Mouse (Mus musculus) inflammation-experienced regulatory T-cells (primary cell): ENCODE data around the gene Olfr686. TPM values are rescaled to one million over a fixed set of nuclear protein-coding genes. Genes with fewer than 3 reads are reported as not detected.

Experiments used
- polyA plus RNA-seq, 2 experiments: library from polyadenylated mRNA; unstranded; fragments of 100-300 nt; shearing (Covaris generic); gene quantifications; one replicate each; pipeline ENCODE4 v1.2.1; 2017

Olfr686 gene
- not detected for polyA plus RNA-seq

GRCm38 (mm10) chr7:105207385-105207784, at the start of gene Olfr686:
Gene Olfr686, minus strand, starts transcription at chr7:105207485.

DNA sequence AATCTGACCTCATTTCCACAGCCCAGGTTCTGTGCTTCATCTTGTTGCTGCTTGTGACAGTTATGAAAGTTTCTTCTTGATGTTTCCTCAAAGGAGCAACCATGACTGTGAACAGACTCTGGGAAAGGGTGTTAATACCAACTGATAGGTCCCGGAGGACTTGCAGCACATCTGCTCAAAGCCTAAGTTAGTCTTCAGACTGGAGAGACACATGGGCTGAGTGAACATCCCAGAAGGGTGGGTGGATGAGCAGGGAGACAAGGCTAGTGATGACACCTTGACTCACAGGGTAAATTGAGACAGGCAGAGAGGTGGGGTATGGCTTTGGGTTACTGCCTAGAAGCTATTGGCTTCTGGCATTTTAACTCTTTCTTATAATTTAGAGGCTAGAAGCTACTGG, 21.4 kb downstream of the Olfr686 start, which contains the start of gene Olfr685:
Gene Olfr685 (minus strand): TSS at position 101 of the 400 bp plus-strand sequence.

GRCm38 (mm10) chr7:105163553-105163952, 43.7 kb downstream of the Olfr686 start, which contains the start of gene Olfr684:
Gene Olfr684, minus strand, starts transcription at chr7:105163653.

Other genes starting within 250 kb of the Olfr686 start
- gene Olfr670, start 244.9 kb downstream of the Olfr686 start, polyA plus RNA-seq: not detected
- under 1 TPM in 1 of 2 experiments, not detected in 1; 0.47 TPM for gene Olfr671, start 228.4 kb downstream of the Olfr686 start, polyA plus RNA-seq
- gene Olfr672, start 205.5 kb downstream of the Olfr686 start, polyA plus RNA-seq: 1 to 10 TPM in 1 of 2 experiments, not detected in 1; 1.3 TPM
- gene Olfr675, start 179.0 kb downstream of the Olfr686 start, polyA plus RNA-seq: under 1 TPM in 1 of 2 experiments, not detected in 1; 0.48 TPM
- gene Olfr676, start 174.8 kb downstream of the Olfr686 start, polyA plus RNA-seq: under 1 TPM in 1 of 2 experiments, not detected in 1; 0.94 TPM
- 1 to 10 TPM in 1 of 2 experiments, under 1 TPM in 1; 0.06 to 1.7 TPM for gene Olfr677, start 156.1 kb downstream of the Olfr686 start, polyA plus RNA-seq
- not detected for gene Olfr678, start 143.0 kb downstream of the Olfr686 start, polyA plus RNA-seq
- gene Olfr679, start 126.3 kb downstream of the Olfr686 start, polyA plus RNA-seq: not detected
- gene Olfr680-ps1, start 114.7 kb downstream of the Olfr686 start, polyA plus RNA-seq: not detected
- under 1 TPM in 1 of 2 experiments, not detected in 1; 0.09 TPM for gene Olfr681, start 90.6 kb downstream of the Olfr686 start, polyA plus RNA-seq
- gene Olfr683, start 60.5 kb downstream of the Olfr686 start, polyA plus RNA-seq: not detected
- gene Olfr684, start 43.8 kb downstream of the Olfr686 start, polyA plus RNA-seq: not detected
- under 1 TPM in 1 of 2 experiments, not detected in 1; 0.05 TPM for gene Olfr685, start 21.5 kb downstream of the Olfr686 start, polyA plus RNA-seq
- not detected for gene Olfr688, start 80.6 kb upstream of the Olfr686 start, polyA plus RNA-seq
- under 1 TPM; 0.04 to 0.47 TPM for gene Olfr689, start 103.7 kb upstream of the Olfr686 start, polyA plus RNA-seq
- not detected for gene Olfr690, start 126.6 kb upstream of the Olfr686 start, polyA plus RNA-seq
- gene Olfr691, start 134.8 kb upstream of the Olfr686 start, polyA plus RNA-seq: 1 to 10 TPM in 1 of 2 experiments, under 1 TPM in 1; 0.08 to 2.0 TPM
- not detected for gene Olfr692, start 160.7 kb upstream of the Olfr686 start, polyA plus RNA-seq
- not detected for gene Gm5901, start 167.6 kb upstream of the Olfr686 start, polyA plus RNA-seq
- gene Fam160a2, start 192.6 kb upstream of the Olfr686 start, polyA plus RNA-seq: 10 to 100 TPM; 36.7 to 58.5 TPM
- not detected for gene Cnga4, start 197.1 kb upstream of the Olfr686 start, polyA plus RNA-seq
- gene Cckbr, start 218.2 kb upstream of the Olfr686 start, polyA plus RNA-seq: under 1 TPM in 1 of 2 experiments, not detected in 1; 0.21 TPM